ENCODE assay signal across 8 mouse cellular contexts in genomic region chr11:49245176-49245575, GRCm38 (mm10). TPM values are rescaled to one million over a fixed set of nuclear protein-coding genes. Genes with fewer than 3 reads are reported as not detected.
DNase-seq lines count a peak whose midpoint lies in the region; ATAC-seq lines count a peak whose summit lies in the region.

No protein-coding gene starts in this region.

- peak overlapping the region; percentile 92 for H3K27ac ChIP-seq in heart, embryonic 10.5 days
- H3K27ac ChIP-seq in heart, embryonic 12.5 days (ENCODE audit: poor library complexity, severe bottlenecking) = peak overlapping the region; percentile 88
- no peak overlapping the region for H3K27ac ChIP-seq in midbrain, embryonic 14.5 days (replicated peaks; ENCODE audit: low read depth, low read length)

- no peak for DNase-seq in heart, embryonic 10.5 days (ENCODE audit: low spot score)
- DNase-seq in heart, adult 8-10 months (ENCODE audit: low spot score) = no peak
- DNase-seq in R1 (ENCODE audit: low read depth, low spot score) = peak; percentile 72
- peak; percentile 86 to 93 for DNase-seq in kidney, postnatal 25 days
- no peak for DNase-seq in midbrain, embryonic 14.5 days
- no peak for DNase-seq in left cerebral cortex, adult 18-20 months (ENCODE audit: low spot score in 2 of 2)
- DNase-seq in right cerebral cortex, postnatal 14 days = no peak

- peak overlapping the region; percentile 66 for H3K4me3 ChIP-seq in heart, embryonic 10.5 days
- H3K4me3 ChIP-seq in heart, embryonic 12.5 days = peak overlapping the region; percentile 62
- peak overlapping the region; percentile 65; the same call in 1 of the 2 replicates for H3K4me3 ChIP-seq in midbrain, embryonic 14.5 days (replicated peaks; ENCODE audit: low read depth, low read length)

- no peak overlapping the region for H3K9ac ChIP-seq in heart, embryonic 12.5 days
- peak overlapping the region; percentile 71; the same call in 1 of the 2 replicates for H3K9ac ChIP-seq in midbrain, embryonic 14.5 days (replicated peaks; ENCODE audit: low read length)

- H3K4me1 ChIP-seq in heart, embryonic 10.5 days = peaks cover 47% of the 10 kb centered on the region
- H3K4me1 ChIP-seq in heart, embryonic 12.5 days (replicated peaks) = peaks cover 50% of the 10 kb centered on the region
- peaks cover 16% of the 10 kb centered on the region for H3K4me1 ChIP-seq in midbrain, embryonic 14.5 days (ENCODE audit: control insufficient read depth, insufficient read depth, low read length)

- peak overlapping the region; percentile 73 for H3K4me2 ChIP-seq in heart, embryonic 12.5 days
- H3K4me2 ChIP-seq in midbrain, embryonic 14.5 days (ENCODE audit: low read length) = peak overlapping the region; percentile 59

- H3K27me3 ChIP-seq in heart, embryonic 10.5 days (ENCODE audit: insufficient read depth, poor library complexity, severe bottlenecking) = no peaks in the 10 kb centered on the region
- no peaks in the 10 kb centered on the region for H3K27me3 ChIP-seq in heart, embryonic 12.5 days (replicated peaks)
- no peaks in the 10 kb centered on the region for H3K27me3 ChIP-seq in midbrain, embryonic 14.5 days (ENCODE audit: control insufficient read depth, insufficient read depth, low read length)

- ATAC-seq in heart, embryonic 12.5 days (ENCODE audit: insufficient number of reproducible peaks, low FRiP score) = no peak
- no peak for ATAC-seq in midbrain, embryonic 14.5 days (ENCODE audit: low FRiP score, low TSS enrichment)

- H3K9me3 ChIP-seq in heart, embryonic 10.5 days = no peaks in the 10 kb centered on the region
- H3K9me3 ChIP-seq in heart, embryonic 12.5 days (replicated peaks) = no peaks in the 10 kb centered on the region
- H3K9me3 ChIP-seq in midbrain, embryonic 14.5 days (ENCODE audit: control insufficient read depth, low read length) = no peaks in the 10 kb centered on the region

- H3K36me3 ChIP-seq in heart, embryonic 10.5 days = no peaks in the 10 kb centered on the region
- H3K36me3 ChIP-seq in heart, embryonic 12.5 days = no peaks in the 10 kb centered on the region
- no peaks in the 10 kb centered on the region for H3K36me3 ChIP-seq in midbrain, embryonic 14.5 days (ENCODE audit: control insufficient read depth, insufficient read depth, low read length)

- WGBS in heart, embryonic 10.5 days = 9% methylated on average over 7 of the region's 7 CpGs
- 14% methylated on average over 7 of the region's 7 CpGs for WGBS in heart, embryonic 12.5 days
- WGBS in midbrain, embryonic 14.5 days = 19% methylated on average over 7 of the region's 7 CpGs

RNA-seq across cellular contexts. Expression of gene Mgat1, which starts 1.2 kb away (rescaled TPM):
- 41.1 and 46.9 TPM in 2 replicates for polyA plus RNA-seq in heart, embryonic 10.5 days (2016; fragmentation: Nextera tagmentation; extraction: Ambion mirVana)
- total RNA-seq in heart, adult 8-10 months (2022) = 10 to 100 TPM; 62.4 to 80.4 (median 68.8) TPM
- 45.7 TPM in 2 replicates for polyA plus RNA-seq in heart, embryonic 12.5 days (2016; fragmentation: Nextera tagmentation; extraction: Ambion mirVana)
- polyA plus RNA-seq in midbrain, embryonic 14.5 days (2014; fragmentation: Nextera tagmentation; extraction: Ambion mirVana) = 27.0 and 27.9 TPM in 2 replicates
- total RNA-seq in left cerebral cortex, adult 18-20 months (2021) = 10 to 100 TPM; 67.9 to 77.0 TPM

RNA-seq across cellular contexts. Expression of gene Olfr1393, which starts 32.9 kb away (rescaled TPM):
- not detected in 2 replicates for polyA plus RNA-seq in heart, embryonic 10.5 days (2016; fragmentation: Nextera tagmentation; extraction: Ambion mirVana)
- under 1 TPM; 0.41 to 0.50 (median 0.43) TPM for total RNA-seq in heart, adult 8-10 months (2022)
- polyA plus RNA-seq in heart, embryonic 12.5 days (2016; fragmentation: Nextera tagmentation; extraction: Ambion mirVana) = 0.08 and 0.27 TPM in 2 replicates
- polyA plus RNA-seq in midbrain, embryonic 14.5 days (2014; fragmentation: Nextera tagmentation; extraction: Ambion mirVana) = 0.22 TPM in 1 of 2 replicates, not detected in the other
- under 1 TPM; 0.23 to 0.37 TPM for total RNA-seq in left cerebral cortex, adult 18-20 months (2021)

RNA-seq across cellular contexts. Expression of gene Olfr1392, which starts 39.9 kb away (rescaled TPM):
- polyA plus RNA-seq in heart, embryonic 10.5 days (2016; fragmentation: Nextera tagmentation; extraction: Ambion mirVana) = not detected in 2 replicates
- not detected for total RNA-seq in heart, adult 8-10 months (2022)
- polyA plus RNA-seq in heart, embryonic 12.5 days (2016; fragmentation: Nextera tagmentation; extraction: Ambion mirVana) = not detected in 2 replicates
- 0.07 TPM in 1 of 2 replicates, not detected in the other for polyA plus RNA-seq in midbrain, embryonic 14.5 days (2014; fragmentation: Nextera tagmentation; extraction: Ambion mirVana)
- total RNA-seq in left cerebral cortex, adult 18-20 months (2021) = not detected

RNA-seq across cellular contexts. Expression of gene Zfp62, which starts 42.1 kb away (rescaled TPM):
- 32.8 and 34.6 TPM in 2 replicates for polyA plus RNA-seq in heart, embryonic 10.5 days (2016; fragmentation: Nextera tagmentation; extraction: Ambion mirVana)
- 10 to 100 TPM; 25.0 to 31.7 (median 27.1) TPM for total RNA-seq in heart, adult 8-10 months (2022)
- polyA plus RNA-seq in heart, embryonic 12.5 days (2016; fragmentation: Nextera tagmentation; extraction: Ambion mirVana) = 33.5 and 34.6 TPM in 2 replicates
- polyA plus RNA-seq in midbrain, embryonic 14.5 days (2014; fragmentation: Nextera tagmentation; extraction: Ambion mirVana) = 37.3 and 61.7 TPM in 2 replicates
- 10 to 100 TPM; 68.9 to 78.9 TPM for total RNA-seq in left cerebral cortex, adult 18-20 months (2021)

RNA-seq across cellular contexts. Expression of gene Btnl9, which starts 58.2 kb away (rescaled TPM):
- polyA plus RNA-seq in heart, embryonic 10.5 days (2016; fragmentation: Nextera tagmentation; extraction: Ambion mirVana) = 0.11 and 0.23 TPM in 2 replicates
- total RNA-seq in heart, adult 8-10 months (2022) = 10 to 100 TPM; 22.6 to 28.5 (median 23.8) TPM
- 1.4 and 1.9 TPM in 2 replicates for polyA plus RNA-seq in heart, embryonic 12.5 days (2016; fragmentation: Nextera tagmentation; extraction: Ambion mirVana)
- polyA plus RNA-seq in midbrain, embryonic 14.5 days (2014; fragmentation: Nextera tagmentation; extraction: Ambion mirVana) = not detected in 2 replicates
- total RNA-seq in left cerebral cortex, adult 18-20 months (2021) = not detected

Comparison
In these comparisons a context has a peak if more than half of its experiments do, and no peak if none do; other contexts are left out.
1. DNase-seq: peak in R1 (single experiment) and kidney, postnatal 25 days (2 of 2); none in heart, embryonic 10.5 days (single experiment), heart, adult 8-10 months (single experiment), midbrain, embryonic 14.5 days (single experiment), left cerebral cortex, adult 18-20 months (0 of 2) and right cerebral cortex, postnatal 14 days (single experiment).
2. Peak in every context shown above with its lines, with median percentiles within 50 percentile points of each other: H3K4me3 ChIP-seq.